Mouse (Mus musculus) kidney, embryonic 15.5 days (tissue): ENCODE data around the gene Shc1. TPM values are rescaled to one million over a fixed set of nuclear protein-coding genes. Genes with fewer than 3 reads are reported as not detected.

Experiments used
- ATAC-seq: fragments of 200-750 bp; cut with Nextera tagmentation; replicated peaks from 2 replicates; pipeline ENCODE4 v1.8.0; 2017; ENCODE audit warnings: moderate TSS enrichment; ENCODE audit not compliant: low FRiP score
- H3K27ac ChIP-seq: fragments of 300-500 bp; sonication (generic); 2 replicates; pipeline ENCODE4 v1.5.1; 2015; ENCODE audit warnings: mild to moderate bottlenecking, inconsistent platforms
- H3K27me3 ChIP-seq: fragments of 300-500 bp; sonication (generic); 2 replicates; pipeline ENCODE4 v1.6.1; 2015; ENCODE audit warnings: inconsistent platforms
- H3K36me3 ChIP-seq: fragments of 300-500 bp; sonication (generic); 2 replicates; pipeline ENCODE4 v1.6.1; 2015; ENCODE audit warnings: inconsistent platforms
- H3K4me1 ChIP-seq: fragments of 300-500 bp; sonication (generic); 2 replicates; pipeline ENCODE4 v1.6.1; 2015; ENCODE audit warnings: inconsistent platforms
- H3K4me2 ChIP-seq: fragments of 300-500 bp; sonication (generic); 2 replicates; pipeline ENCODE4 v1.6.1; 2015; ENCODE audit warnings: moderate library complexity, mild to moderate bottlenecking, inconsistent platforms
- H3K4me3 ChIP-seq: fragments of 300-500 bp; sonication (generic); replicated peaks from 2 replicates; pipeline ENCODE4 v1.5.1; 2015; ENCODE audit warnings: mild to moderate bottlenecking, inconsistent platforms
- H3K9ac ChIP-seq: fragments of 300-500 bp; sonication (generic); 2 replicates; pipeline ENCODE4 v1.6.1; 2015; ENCODE audit warnings: mild to moderate bottlenecking, inconsistent platforms
- H3K9me3 ChIP-seq: fragments of 300-500 bp; sonication (generic); replicated peaks from 2 replicates; pipeline ENCODE4 v1.6.1; 2016; ENCODE audit warnings: inconsistent platforms
- WGBS: fragments of 180-500 bp; shearing (Covaris S2); methylation state at CpG from one replicate; pipeline ENCODE4 v1.1.7; 2015; ENCODE audit warnings: mixed read lengths; 5-methylcytosine and 5-hydroxymethylcytosine counted together
- polyA plus RNA-seq: library from polyadenylated mRNA; unstranded; fragments of >200 nt; fragmentation: Nextera tagmentation; extraction: Ambion mirVana; gene quantifications from 2 replicates; pipeline ENCODE4 v1.2.1, GENCODE M21; 2015

Shc1 gene
- polyA plus RNA-seq, 1 experiment from 2014 or later, result 105 TPM

DNA sequence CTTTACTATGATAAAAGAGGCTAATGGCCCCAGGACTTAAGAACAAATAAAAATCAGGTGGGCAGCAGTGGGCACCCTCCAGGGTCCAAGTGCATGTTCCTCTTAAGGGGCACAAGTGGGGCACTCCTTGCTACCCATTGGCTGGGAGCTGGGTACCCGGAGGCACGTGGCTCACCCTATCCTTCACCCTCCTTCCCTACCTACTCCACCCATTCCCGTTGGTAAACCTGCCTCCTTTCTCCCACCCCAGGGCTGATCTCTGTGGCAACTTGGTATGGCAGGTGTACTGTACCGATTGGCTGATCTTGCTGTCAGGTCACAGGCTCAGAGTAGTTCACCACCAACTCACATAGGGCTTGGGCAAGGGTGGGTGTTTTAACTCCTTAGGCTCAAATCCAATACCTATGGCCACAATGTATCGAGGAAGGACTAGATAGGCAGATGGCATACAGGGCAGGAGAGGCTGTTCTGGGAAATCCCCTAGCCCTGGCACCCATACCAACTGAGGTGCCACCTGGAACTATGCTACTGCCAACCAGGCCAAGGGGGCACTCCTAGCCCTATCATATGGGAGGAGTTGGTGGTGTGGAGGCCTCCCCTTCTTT is 34.5 kb upstream of the Shc1 start:
- peaks cover 24% of the 10 kb centered on the region for H3K36me3 ChIP-seq
- H3K4me1 ChIP-seq, result peaks cover 49% of the 10 kb centered on the region
- no peak for ATAC-seq
- no peak overlapping the region for H3K4me2 ChIP-seq
- H3K27ac ChIP-seq, result no peak overlapping the region
- H3K27me3 ChIP-seq, result no peaks in the 10 kb centered on the region
- 84% methylated on average over 5 of the region's 5 CpGs for WGBS
- H3K4me3 ChIP-seq, result no peak overlapping the region
- no peaks in the 10 kb centered on the region for H3K9me3 ChIP-seq
- no peak overlapping the region for H3K9ac ChIP-seq

DNA sequence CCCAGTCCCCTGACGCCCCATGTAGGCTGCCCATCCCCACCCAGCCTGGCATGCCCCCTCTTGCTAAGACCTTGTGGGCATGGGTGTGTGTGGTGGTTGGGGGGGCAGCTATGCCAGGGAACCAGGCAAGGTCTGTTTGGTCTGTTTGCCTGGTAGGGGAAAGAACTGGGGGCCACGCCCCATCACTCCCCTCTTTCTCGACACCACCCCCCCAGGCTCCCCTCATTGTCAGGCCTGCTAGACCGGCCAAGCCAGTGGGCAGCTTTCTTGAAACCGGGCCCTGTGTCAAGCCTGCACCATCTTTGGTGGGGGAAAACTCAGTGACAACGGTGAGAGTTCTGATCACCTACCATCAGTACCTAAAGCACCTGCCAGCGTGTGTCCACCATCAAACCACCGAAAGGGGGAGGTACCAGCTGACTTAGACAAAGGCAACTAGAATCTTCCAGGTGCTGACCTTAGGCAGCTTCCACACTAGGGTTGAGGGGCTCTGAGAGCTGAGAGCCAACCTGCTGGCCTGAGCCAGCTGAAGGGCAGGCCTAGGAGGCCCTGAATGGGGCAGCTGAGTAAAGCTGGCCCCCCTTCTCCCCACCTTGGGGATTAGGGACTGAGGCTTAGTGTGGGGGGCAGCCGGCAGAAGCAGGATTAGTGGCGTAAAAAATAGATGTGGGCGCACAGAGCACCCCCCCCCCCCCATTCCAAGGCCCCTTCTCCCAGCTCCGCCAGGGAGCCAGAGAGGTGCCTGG is 33.7 kb upstream of the Shc1 start:
- H3K9me3 ChIP-seq, result no peaks in the 10 kb centered on the region
- no peaks in the 10 kb centered on the region for H3K27me3 ChIP-seq
- no peak for ATAC-seq
- WGBS, result 79% methylated on average over 11 of the region's 12 CpGs
- H3K27ac ChIP-seq, result 0 out of 2 replicates have a peak overlapping the region, but pooled peaks have one; percentile 32
- peaks cover 47% of the 10 kb centered on the region for H3K4me1 ChIP-seq
- no peak overlapping the region for H3K4me3 ChIP-seq
- H3K9ac ChIP-seq, result no peak overlapping the region
- no peak overlapping the region for H3K4me2 ChIP-seq
- H3K36me3 ChIP-seq, result peaks cover 21% of the 10 kb centered on the region

DNA sequence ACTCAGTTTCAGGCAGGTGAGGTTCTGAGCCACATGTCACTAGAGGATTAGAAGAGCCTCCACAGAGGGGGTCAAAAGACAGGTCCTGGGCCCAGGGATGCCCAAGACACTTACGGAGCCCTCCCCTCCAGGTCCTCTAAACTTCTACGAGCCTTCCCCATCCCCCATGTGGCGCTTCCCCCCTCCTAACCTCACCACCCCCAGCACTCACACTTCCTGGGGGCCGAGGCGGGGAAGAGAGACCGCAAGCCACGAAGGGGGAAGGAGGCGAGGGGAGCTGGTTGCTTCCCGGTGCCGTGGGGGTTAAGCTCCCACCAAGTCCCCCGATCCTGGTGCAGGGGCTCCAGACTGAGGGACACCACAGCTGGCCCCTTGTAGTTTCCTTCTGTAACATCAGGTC is 32.8 kb upstream of the Shc1 start:
- Histone ChIP-seq H3K27ac (no peak overlapping the region), H3K4me1 (peaks cover 56% of the 10 kb centered on the region), H3K27me3 (no peaks in the 10 kb centered on the region), H3K9me3 (no peaks in the 10 kb centered on the region), H3K36me3 (peaks cover 11% of the 10 kb centered on the region), H3K4me2 (no peak overlapping the region), H3K9ac (0 out of 2 replicates have a peak overlapping the region, but pooled peaks have one; percentile 29), H3K4me3 (no peak overlapping the region)
- 49% methylated on average over 11 of the region's 11 CpGs for WGBS
- ATAC-seq, result no peak

DNA sequence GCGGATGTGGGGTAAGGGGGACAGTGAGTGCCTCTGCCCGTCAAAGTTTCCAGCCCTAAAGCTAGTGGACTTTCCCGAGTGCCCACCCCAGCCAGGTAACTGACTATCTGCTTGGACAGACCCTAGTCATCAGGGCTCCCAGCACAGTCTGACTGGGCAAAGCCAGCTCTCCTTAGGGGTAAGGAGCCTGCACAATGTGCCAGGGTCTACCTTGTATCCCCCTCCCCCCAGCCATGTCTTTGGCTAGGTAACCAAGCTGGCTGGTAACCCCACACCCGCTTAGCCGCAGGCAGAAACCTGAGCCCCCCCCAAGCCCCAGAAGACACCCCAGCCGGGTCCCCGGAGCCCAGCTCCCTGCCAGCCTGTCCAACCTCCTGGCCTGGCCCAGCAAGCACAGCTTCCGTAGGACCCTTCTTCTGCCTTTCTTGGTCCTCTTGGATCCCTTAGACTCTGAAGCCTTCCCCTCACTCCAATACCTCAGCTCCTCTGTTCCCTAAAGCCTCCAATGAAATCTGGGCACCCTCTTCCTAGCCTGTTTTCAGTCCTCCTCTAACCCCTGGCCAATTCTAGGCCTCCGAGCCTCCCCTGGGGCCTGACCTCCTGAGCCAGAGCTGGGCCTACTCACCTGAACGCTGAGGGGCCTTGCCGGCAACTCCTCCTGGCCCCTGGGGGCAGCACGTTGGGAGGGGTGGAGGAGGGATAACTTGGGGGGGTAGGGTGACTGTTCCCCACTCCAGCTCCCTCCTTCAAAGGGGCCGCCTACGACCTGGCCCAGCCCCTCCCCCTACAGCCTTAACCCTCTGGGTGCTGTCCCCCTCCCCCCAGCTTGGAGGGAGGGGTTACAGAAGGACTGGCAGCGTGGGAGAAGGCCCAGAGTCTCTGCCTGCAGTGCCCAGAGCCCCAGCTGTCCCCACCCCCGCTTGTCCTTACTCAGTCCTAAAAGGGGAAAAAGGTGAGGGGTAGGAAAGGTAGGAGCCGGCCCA is 31.5 kb upstream of the Shc1 start:
- Histone ChIP-seq H3K9me3 (no peaks in the 10 kb centered on the region), H3K36me3 (no peaks in the 10 kb centered on the region), H3K4me3 (no peak overlapping the region), H3K27ac (no peak overlapping the region), H3K4me1 (peaks cover 69% of the 10 kb centered on the region), H3K4me2 (0 out of 2 replicates have a peak overlapping the region, but pooled peaks have one; percentile 23), H3K27me3 (no peaks in the 10 kb centered on the region), H3K9ac (no peak overlapping the region)
- WGBS, result 51% methylated on average over 17 of the region's 17 CpGs
- no peak for ATAC-seq

DNA sequence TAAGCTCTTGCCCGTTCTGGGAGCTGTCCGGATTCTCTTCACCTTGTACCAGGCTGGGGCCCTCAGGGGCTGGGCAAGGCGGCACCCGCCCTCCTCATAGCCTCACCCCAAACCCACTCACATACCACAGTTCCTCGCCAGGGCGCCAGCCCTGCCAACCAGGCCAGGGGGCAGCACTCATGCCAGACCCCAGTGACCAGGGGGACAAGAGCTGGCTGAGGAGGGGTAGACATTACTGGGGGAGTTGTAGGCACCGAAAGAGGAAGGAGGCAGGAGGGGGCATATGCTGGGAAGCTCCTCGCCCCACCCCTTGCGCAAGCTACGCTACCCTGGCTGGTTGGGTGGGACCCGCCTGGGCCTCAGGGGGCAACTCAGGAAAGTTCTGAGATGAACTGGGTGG is 30.6 kb upstream of the Shc1 start:
- no peaks in the 10 kb centered on the region for H3K36me3 ChIP-seq
- H3K4me1 ChIP-seq, result peaks cover 78% of the 10 kb centered on the region
- H3K4me2 ChIP-seq, result 0 out of 2 replicates have a peak overlapping the region, but pooled peaks have one; percentile 23
- ATAC-seq, result no peak
- H3K27ac ChIP-seq, result no peak overlapping the region
- WGBS, result 83% methylated on average over 11 of the region's 11 CpGs
- H3K9me3 ChIP-seq, result no peaks in the 10 kb centered on the region
- H3K27me3 ChIP-seq, result no peaks in the 10 kb centered on the region
- H3K9ac ChIP-seq, result no peak overlapping the region
- no peak overlapping the region for H3K4me3 ChIP-seq

DNA sequence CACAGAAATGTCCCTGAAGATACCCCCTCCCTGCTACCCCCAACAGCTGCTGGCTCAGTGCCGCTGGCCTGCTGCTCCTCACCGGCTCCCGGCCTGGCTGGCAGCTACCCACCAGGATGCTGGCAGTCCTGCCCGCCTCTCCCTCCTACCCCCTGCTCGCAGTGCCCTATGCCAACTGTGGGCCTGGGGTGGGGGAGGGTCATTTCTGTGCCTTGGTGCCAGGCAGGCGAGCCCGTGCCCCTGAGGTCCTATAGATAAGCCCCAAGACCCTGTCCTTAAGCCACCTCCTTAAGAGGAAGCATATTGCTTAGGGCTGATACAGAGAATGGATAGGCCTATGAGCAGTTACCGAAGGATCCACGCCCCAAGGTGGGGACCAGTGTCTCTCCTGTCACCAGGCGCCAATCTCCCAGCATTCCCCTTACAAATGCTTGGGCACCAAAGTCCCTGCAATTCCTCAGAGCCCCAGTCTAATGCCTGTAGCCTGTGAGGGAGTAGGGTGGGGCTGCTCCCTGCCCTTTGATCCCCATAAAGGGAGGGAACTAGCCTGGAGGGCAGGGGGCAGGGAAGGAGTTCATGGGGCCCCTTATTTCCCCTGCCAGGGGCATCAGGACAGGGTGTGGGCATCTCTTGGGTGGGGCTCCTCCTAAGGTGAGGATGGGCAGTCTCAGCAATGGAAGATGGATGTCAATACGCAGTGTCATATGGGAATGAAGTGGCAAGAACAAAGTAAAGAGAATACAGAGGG is 29.9 kb upstream of the Shc1 start:
- Histone ChIP-seq H3K4me2 (0 out of 2 replicates have a peak overlapping the region, but pooled peaks have one; percentile 15), H3K4me1 (peaks cover 83% of the 10 kb centered on the region), H3K4me3 (0 out of 2 replicates have a peak overlapping the region, but pooled peaks have one; percentile 3), H3K27me3 (no peaks in the 10 kb centered on the region), H3K27ac (0 out of 2 replicates have a peak overlapping the region, but pooled peaks have one; percentile 27), H3K9ac (no peak overlapping the region), H3K36me3 (no peaks in the 10 kb centered on the region), H3K9me3 (no peaks in the 10 kb centered on the region)
- no peak for ATAC-seq
- 77% methylated on average over 11 of the region's 11 CpGs for WGBS

DNA sequence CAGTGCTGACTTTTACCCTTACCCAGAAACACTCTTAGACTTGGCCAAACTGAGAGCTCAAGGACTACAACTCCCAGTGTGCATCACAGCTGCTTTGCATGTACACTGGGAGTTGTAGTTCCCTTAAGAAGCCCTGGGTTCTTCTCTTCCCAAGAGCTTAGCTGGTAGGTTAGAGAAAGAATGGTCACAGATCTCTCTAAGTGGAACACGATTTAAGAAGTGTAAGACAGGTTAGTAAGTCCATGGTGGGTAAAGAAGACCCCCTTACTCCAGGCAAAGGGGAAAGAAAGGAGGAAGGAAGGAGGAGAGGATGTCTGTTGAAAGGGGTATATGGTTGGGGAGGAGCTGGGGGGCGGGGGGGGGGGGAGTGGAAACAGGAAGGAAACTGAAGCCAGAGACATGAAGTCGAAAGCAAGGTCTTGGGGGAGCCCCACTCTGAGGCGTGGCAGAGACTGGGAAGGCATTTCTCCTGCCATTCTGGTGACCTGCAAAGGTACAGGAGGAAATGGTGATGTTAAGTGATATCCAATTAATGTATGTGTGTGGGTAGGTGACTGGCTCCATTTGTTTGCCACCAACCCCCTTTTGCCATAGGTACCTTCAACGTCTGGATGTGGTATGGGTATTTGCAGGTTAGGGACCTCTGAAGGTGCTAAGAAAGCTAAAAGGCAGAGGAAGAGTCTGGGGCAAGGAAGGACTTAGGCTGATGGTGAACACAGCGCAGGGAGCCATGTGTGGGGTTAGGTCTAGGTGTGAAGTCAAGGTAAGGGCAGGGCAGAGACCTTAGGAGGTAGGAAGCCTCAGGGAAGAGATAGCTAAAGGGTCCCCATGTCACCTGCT is 29.1 kb upstream of the Shc1 start:
- no peak overlapping the region for H3K9ac ChIP-seq
- H3K4me2 ChIP-seq, result no peak overlapping the region
- no peaks in the 10 kb centered on the region for H3K9me3 ChIP-seq
- no peaks in the 10 kb centered on the region for H3K27me3 ChIP-seq
- ATAC-seq, result no peak
- H3K4me1 ChIP-seq, result peaks cover 84% of the 10 kb centered on the region
- no peaks in the 10 kb centered on the region for H3K36me3 ChIP-seq
- H3K27ac ChIP-seq, result peak overlapping the region; percentile 45; the same call in 1 of the 2 replicates
- H3K4me3 ChIP-seq, result no peak overlapping the region
- WGBS, result 50% methylated on average over 6 of the region's 6 CpGs

DNA sequence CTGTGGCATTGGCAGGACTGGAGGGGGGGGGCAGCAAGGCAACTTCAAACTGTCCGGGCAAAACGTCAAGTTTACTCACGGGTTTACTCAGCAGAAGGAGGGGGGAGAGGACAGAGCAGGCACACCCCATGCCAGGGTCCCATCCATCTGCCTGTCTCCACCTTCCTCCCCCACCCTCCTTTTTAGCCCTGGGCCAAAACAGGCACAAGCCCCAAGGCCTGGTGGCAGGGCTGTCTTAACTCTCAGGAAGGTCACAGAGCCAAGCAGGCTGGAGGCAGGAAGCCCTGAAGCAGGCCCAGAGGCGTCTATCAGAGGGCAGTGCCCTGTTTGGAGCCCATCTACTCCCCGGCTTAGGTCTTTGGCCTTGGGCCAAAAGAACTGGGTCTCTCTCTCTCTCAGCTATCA is 28.1 kb upstream of the Shc1 start:
- ATAC-seq, result no peak
- Histone ChIP-seq H3K27me3 (no peaks in the 10 kb centered on the region), H3K27ac (peak overlapping the region; percentile 45; the same call in 1 of the 2 replicates), H3K36me3 (no peaks in the 10 kb centered on the region), H3K4me3 (0 out of 2 replicates have a peak overlapping the region, but pooled peaks have one; percentile 59), H3K4me2 (peak overlapping the region; percentile 99), H3K9me3 (no peaks in the 10 kb centered on the region), H3K9ac (no peak overlapping the region), H3K4me1 (peaks cover 86% of the 10 kb centered on the region)
- 39% methylated on average over 5 of the region's 5 CpGs for WGBS

DNA sequence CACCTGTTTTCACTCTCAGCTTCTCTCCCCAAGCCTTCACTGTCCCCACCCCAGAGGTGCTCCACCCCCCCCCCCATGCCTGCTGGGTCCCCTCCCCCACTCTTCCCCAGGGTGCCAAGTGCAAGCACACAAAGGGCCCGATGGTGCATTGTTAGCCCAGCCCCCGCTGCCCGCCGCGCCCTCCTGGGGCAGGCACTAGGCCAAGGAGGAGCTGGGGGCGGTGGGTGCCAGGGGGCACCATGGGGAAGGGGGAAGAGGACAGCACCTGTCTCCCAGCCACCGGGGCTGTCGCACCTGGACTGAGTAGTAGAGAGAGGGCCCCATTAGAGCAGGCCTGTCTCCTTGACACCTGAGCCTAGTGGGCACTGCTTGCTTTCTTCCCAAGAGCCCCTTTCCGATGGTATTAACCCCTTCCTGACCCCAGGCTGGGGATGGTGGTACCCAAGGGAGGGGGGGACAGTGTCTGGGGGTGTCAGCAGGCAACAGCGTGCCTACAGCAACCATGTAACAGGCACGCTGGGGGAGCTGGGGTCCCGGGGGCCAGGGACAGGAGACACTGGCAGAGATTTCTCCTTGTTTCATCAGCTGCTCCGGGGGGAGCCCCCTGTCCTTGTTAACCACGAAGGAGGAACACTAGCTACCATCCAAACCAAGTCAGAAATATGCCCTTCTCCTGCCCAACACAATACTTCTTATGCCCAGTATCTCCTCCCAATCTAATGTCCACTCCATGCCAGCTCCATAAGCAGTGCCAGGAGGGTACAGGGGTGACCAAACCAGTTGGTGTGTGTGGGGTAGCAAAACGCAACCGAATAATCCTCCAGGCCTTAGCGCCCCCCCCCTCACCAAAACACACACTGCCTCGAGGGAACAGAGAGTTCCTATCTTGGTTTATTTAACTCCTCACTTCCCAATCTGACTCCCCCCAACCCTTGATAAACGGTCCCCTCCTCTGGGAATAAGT is 27.3 kb upstream of the Shc1 start:
- peaks cover 86% of the 10 kb centered on the region for H3K4me1 ChIP-seq
- H3K4me2 ChIP-seq, result peak overlapping the region; percentile 99
- peak overlapping the region; percentile 59 for H3K9ac ChIP-seq
- no peaks in the 10 kb centered on the region for H3K27me3 ChIP-seq
- H3K9me3 ChIP-seq, result no peaks in the 10 kb centered on the region
- peak overlapping the region; percentile 95 for H3K27ac ChIP-seq
- 14% methylated on average over 19 of the region's 19 CpGs for WGBS
- ATAC-seq, result no peak
- H3K36me3 ChIP-seq, result no peaks in the 10 kb centered on the region
- peak overlapping the region; percentile 59 for H3K4me3 ChIP-seq
